In the genomic region with DNA sequence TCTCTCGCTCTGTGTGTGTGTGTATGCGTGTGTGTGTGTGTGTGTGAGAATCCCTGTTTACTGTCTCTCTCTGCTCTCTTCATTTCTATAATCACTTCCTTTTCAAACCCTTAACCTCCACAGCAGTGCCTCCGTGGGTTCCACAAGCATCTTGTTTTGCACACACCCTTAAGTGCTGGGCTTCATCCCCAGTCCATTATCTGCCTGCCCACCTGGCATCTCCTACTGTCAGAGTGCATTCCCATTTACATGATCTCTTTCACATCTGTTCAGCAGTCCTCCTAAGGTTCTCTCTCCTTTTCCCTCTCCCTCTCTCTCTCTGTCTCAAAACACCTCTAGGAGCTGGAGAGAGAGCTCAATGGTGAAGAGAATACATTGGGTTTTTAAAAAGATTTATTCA, we compare ENCODE assay signal across 17 mouse cellular contexts. TPM values are rescaled to one million over a fixed set of nuclear protein-coding genes. Genes with fewer than 3 reads are reported as not detected.
DNase-seq lines count a peak whose midpoint lies in the region; ATAC-seq and TF ChIP-seq lines count a peak whose summit lies in the region.
"Had no signal": no experiment of that assay in that cellular context is flagged by ENCODE, and none has a peak within 500 bp of the region (broad histone marks: within the 10 kb centered on the region; RNA-seq: fewer than 3 reads in every experiment).

No protein-coding gene starts in this region.

- no peaks in the 10 kb centered on the region for H3K9me3 ChIP-seq in intestine, embryonic 16.5 days (ENCODE audit: control insufficient read depth, low read length)
- H3K9me3 ChIP-seq in intestine, postnatal 0 days (ENCODE audit: control insufficient read depth), result no peaks in the 10 kb centered on the region
- H3K9me3 ChIP-seq in liver, embryonic 12.5 days (replicated peaks), result no peaks in the 10 kb centered on the region
- H3K9me3 ChIP-seq: G1E; midbrain, embryonic 15.5 days had no signal

- DNase-seq in c-Kit-positive CD71-positive TER-119-positive erythroid progenitor cells, embryonic 14.5 days (ENCODE audit: low spot score), result peak; percentile 83
- peak; percentile 74 to 79 for DNase-seq in spleen, postnatal 4 days (ENCODE audit: low spot score in 2 of 2)
- no peak for DNase-seq in retina, postnatal 1 day
- DNase-seq: adrenal gland, adult 8-10 months; cerebellum, postnatal 10 days; gastrocnemius, postnatal 25 days; kidney, adult 8-10 months; kidney, postnatal 4 days; lung, adult 18-20 months; lung, postnatal 4 days had no signal

- H3K4me3 ChIP-seq in intestine, embryonic 16.5 days (ENCODE audit: low read length), result no peak overlapping the region
- H3K4me3 ChIP-seq in intestine, postnatal 0 days (ENCODE audit: low read depth, low read length), result no peak overlapping the region
- no peak overlapping the region for H3K4me3 ChIP-seq in liver, embryonic 12.5 days
- H3K4me3 ChIP-seq: midbrain, embryonic 15.5 days had no signal

- H3K27ac ChIP-seq in intestine, embryonic 16.5 days (ENCODE audit: low read length), result no peak overlapping the region
- H3K27ac ChIP-seq in intestine, postnatal 0 days (ENCODE audit: low read depth, low read length), result no peak overlapping the region
- H3K27ac ChIP-seq in liver, embryonic 12.5 days, result peak overlapping the region; percentile 97
- H3K27ac ChIP-seq: midbrain, embryonic 15.5 days had no signal

- TF ChIP-seq CTCF in intestine, postnatal 0 days (IDR thresholded peaks at IDR 0.05; ENCODE audit: low read depth), result no peak

- no peaks in the 10 kb centered on the region for H3K4me1 ChIP-seq in intestine, embryonic 16.5 days (ENCODE audit: control insufficient read depth, insufficient read depth, low read length)
- H3K4me1 ChIP-seq in intestine, postnatal 0 days (replicated peaks; ENCODE audit: control insufficient read depth, insufficient read depth, low read length), result no peaks in the 10 kb centered on the region
- H3K4me1 ChIP-seq in liver, embryonic 12.5 days, result peaks cover 64% of the 10 kb centered on the region
- H3K4me1 ChIP-seq: midbrain, embryonic 15.5 days had no signal

- ATAC-seq in intestine, embryonic 16.5 days, result 0 out of 2 replicates have a peak, but pooled peaks have one; percentile 16
- no peak for ATAC-seq in intestine, postnatal 0 days
- ATAC-seq in liver, embryonic 12.5 days, result peak; percentile 83
- no peak for ATAC-seq in frontal cortex, adult (ENCODE audit: low TSS enrichment)
- ATAC-seq: hindbrain, embryonic 16.5 days; midbrain, embryonic 15.5 days had no signal

- 75% methylated on average over 3 of the region's 3 CpGs for WGBS in intestine, embryonic 16.5 days
- 78% methylated on average over 3 of the region's 3 CpGs for WGBS in intestine, postnatal 0 days
- WGBS in liver, embryonic 12.5 days (ENCODE audit: insufficient replicate concordance), result 57% methylated on average over 3 of the region's 3 CpGs

- no peak overlapping the region for H3K9ac ChIP-seq in intestine, embryonic 16.5 days (ENCODE audit: low read depth, low read length)
- no peak overlapping the region for H3K9ac ChIP-seq in intestine, postnatal 0 days (ENCODE audit: low read depth, low read length)
- peak overlapping the region; percentile 62 for H3K9ac ChIP-seq in liver, embryonic 12.5 days
- H3K9ac ChIP-seq: midbrain, embryonic 15.5 days had no signal

- H3K27me3 ChIP-seq in intestine, embryonic 16.5 days (replicated peaks; ENCODE audit: control insufficient read depth, insufficient read depth, low read length), result no peaks in the 10 kb centered on the region
- no peaks in the 10 kb centered on the region for H3K27me3 ChIP-seq in intestine, postnatal 0 days (replicated peaks; ENCODE audit: control insufficient read depth, insufficient read depth, low read length)
- H3K27me3 ChIP-seq in liver, embryonic 12.5 days (replicated peaks), result 0 out of 2 replicates have a peak, but pooled peaks cover 5% of the 10 kb centered on the region
- H3K27me3 ChIP-seq: midbrain, embryonic 15.5 days had no signal

- H3K4me2 ChIP-seq in intestine, embryonic 16.5 days (ENCODE audit: low read depth, low read length), result no peak overlapping the region
- no peak overlapping the region for H3K4me2 ChIP-seq in intestine, postnatal 0 days (replicated peaks; ENCODE audit: low read depth)
- H3K4me2 ChIP-seq in liver, embryonic 12.5 days, result peak overlapping the region; percentile 53
- H3K4me2 ChIP-seq: midbrain, embryonic 15.5 days had no signal

- H3K36me3 ChIP-seq in intestine, embryonic 16.5 days (ENCODE audit: control insufficient read depth, insufficient read depth, low read length), result no peaks in the 10 kb centered on the region
- no peaks in the 10 kb centered on the region for H3K36me3 ChIP-seq in intestine, postnatal 0 days (ENCODE audit: control insufficient read depth, insufficient read depth)
- no peaks in the 10 kb centered on the region for H3K36me3 ChIP-seq in liver, embryonic 12.5 days
- H3K36me3 ChIP-seq: G1E; midbrain, embryonic 15.5 days had no signal

RNA-seq across cellular contexts. Expression of a gene that starts 38.5 kb away (rescaled TPM):
- polyA plus RNA-seq in intestine, embryonic 16.5 days (2015; fragmentation: Nextera tagmentation; extraction: Ambion mirVana), result 54.1 and 57.1 TPM in 2 replicates
- polyA plus RNA-seq in intestine, postnatal 0 days (2015; fragmentation: Nextera tagmentation; extraction: Ambion mirVana), result 27.8 and 30.0 TPM in 2 replicates
- polyA plus RNA-seq in liver, embryonic 12.5 days (2016; fragmentation: Nextera tagmentation; extraction: Ambion mirVana), result 5.7 and 6.1 TPM in 2 replicates

Comparison
In these comparisons a context has a peak if more than half of its experiments do, and no peak if none do; other contexts are left out.
1. ATAC-seq: peak in intestine, embryonic 16.5 days (single experiment) and liver, embryonic 12.5 days (single experiment); none in intestine, postnatal 0 days (single experiment) and frontal cortex, adult (single experiment).